Mouse (Mus musculus): ENCODE data around the gene Metap1. TPM values are rescaled to one million over a fixed set of nuclear protein-coding genes. Genes with fewer than 3 reads are reported as not detected.
A peak's percentile ranks its signal among the peaks of the same experiment; 100 is the strongest.

Gene Metap1
- polyA plus RNA-seq, 1 experiment from 2014 or later: 48.0 TPM

DNA sequence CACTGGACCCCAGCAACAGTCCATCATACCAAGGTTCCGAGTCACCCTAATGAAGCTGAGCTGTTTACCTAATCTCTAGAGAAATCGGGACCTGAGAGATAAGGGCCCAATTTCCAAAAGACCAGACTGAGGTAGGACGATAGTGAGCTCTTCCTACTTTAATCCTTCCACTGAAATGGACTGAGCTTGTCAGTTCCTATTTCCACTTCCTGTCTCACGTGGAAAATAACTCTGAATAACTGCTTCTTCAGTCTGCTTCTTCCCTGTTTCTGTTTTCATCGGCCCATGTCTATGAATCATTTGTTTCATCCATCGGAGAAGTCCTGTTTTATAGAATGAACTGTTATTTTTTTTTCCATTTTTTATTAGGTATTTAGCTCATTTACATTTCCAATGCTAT is 29.9 kb upstream of the Metap1 start:
- no peak overlapping the region for H3K4me3 ChIP-seq
- H3K4me1 ChIP-seq: peaks cover 22% of the 10 kb centered on the region
- 86% methylated on average over 6 of the region's 6 CpGs for WGBS
- no peak for DNase-seq (ENCODE audit: low spot score)
- no peaks in the 10 kb centered on the region for H3K9me3 ChIP-seq (replicated peaks)
- H3K36me3 ChIP-seq: no peaks in the 10 kb centered on the region
- no peak overlapping the region for H3K27ac ChIP-seq (replicated peaks)
- H3K27me3 ChIP-seq (ENCODE audit: low read depth, poor library complexity, severe bottlenecking): no peaks in the 10 kb centered on the region

DNA sequence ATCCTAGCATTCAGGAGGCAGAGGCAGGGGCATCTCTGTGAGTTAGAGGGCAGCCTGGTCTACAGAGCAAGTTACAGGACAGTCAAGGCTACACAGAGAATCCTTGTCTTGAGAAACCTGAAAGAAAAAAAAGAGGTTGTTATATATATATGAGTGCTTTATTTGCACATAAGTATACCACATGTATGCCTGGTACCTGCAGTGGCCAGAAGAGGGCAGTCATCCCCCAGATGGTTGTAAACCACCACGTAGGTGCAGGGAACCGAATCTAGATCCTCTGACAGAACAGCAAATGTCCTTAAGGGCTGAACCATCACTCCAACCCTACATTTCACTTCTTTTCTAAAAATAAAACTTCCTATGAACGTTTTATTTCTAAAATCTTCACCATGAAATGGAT is 28.6 kb upstream of the Metap1 start:
- Histone ChIP-seq H3K27ac (replicated peaks) (no peak overlapping the region), H3K4me3 (no peak overlapping the region), H3K9me3 (replicated peaks) (no peaks in the 10 kb centered on the region), H3K27me3 (ENCODE audit: low read depth, poor library complexity, severe bottlenecking) (no peaks in the 10 kb centered on the region), H3K4me1 (peaks cover 36% of the 10 kb centered on the region), H3K36me3 (no peaks in the 10 kb centered on the region)
- 64% methylated on average over 3 of the region's 3 CpGs for WGBS
- no peak for DNase-seq (ENCODE audit: low spot score)

- Histone ChIP-seq H3K36me3 (no peaks in the 10 kb centered on the region), H3K9me3 (replicated peaks) (no peaks in the 10 kb centered on the region), H3K4me1 (peaks cover 43% of the 10 kb centered on the region), H3K4me3 (peak overlapping the region; percentile 16; the same call in 1 of the 2 replicates), H3K27ac (replicated peaks) (peak overlapping the region; percentile 84), H3K27me3 (ENCODE audit: low read depth, poor library complexity, severe bottlenecking) (no peaks in the 10 kb centered on the region)
- DNase-seq (ENCODE audit: low spot score): peak; percentile 70
- WGBS: 25% methylated on average over 10 of the region's 10 CpGs
These were observed 26.5 kb upstream of the Metap1 start for GRCm38 (mm10) chr3:138515656-138516370.

DNA sequence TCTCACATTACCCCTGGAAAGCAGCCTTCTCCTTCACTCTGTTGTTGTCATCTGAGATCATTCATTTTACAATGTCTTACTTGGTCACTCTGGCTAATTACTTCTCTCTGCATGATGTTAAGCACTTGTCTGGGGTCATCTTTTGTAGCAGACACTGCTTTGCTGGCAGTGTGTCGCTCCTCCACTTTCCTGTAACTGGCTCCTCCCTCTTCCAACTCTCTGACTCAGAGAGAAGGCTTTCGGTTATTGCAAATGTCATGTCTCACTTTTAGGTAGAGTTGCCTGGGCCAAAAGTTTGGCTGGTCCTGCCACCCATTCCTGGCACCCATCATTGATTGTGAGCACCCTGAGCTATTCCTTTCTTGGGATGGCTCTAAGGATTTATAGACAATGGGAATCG is 25.4 kb upstream of the Metap1 start:
- no peaks in the 10 kb centered on the region for H3K9me3 ChIP-seq (replicated peaks)
- H3K27me3 ChIP-seq (ENCODE audit: low read depth, poor library complexity, severe bottlenecking): no peaks in the 10 kb centered on the region
- H3K27ac ChIP-seq (replicated peaks): peak overlapping the region; percentile 84
- H3K4me1 ChIP-seq: peaks cover 43% of the 10 kb centered on the region
- 56% methylated on average over 3 of the region's 3 CpGs for WGBS
- H3K36me3 ChIP-seq: no peaks in the 10 kb centered on the region
- 0 out of 2 replicates have a peak overlapping the region, but pooled peaks have one; percentile 16 for H3K4me3 ChIP-seq
- no peak for DNase-seq (ENCODE audit: low spot score)

- Histone ChIP-seq H3K27ac (replicated peaks) (peak overlapping the region; percentile 49), H3K27me3 (ENCODE audit: low read depth, poor library complexity, severe bottlenecking) (no peaks in the 10 kb centered on the region), H3K9me3 (replicated peaks) (no peaks in the 10 kb centered on the region), H3K4me1 (peaks cover 43% of the 10 kb centered on the region), H3K4me3 (peak overlapping the region; percentile 30), H3K36me3 (no peaks in the 10 kb centered on the region)
- 45% methylated on average over 12 of the region's 12 CpGs for WGBS
- peak; percentile 45 for DNase-seq (ENCODE audit: low spot score)
These were observed 23.9 kb upstream of the Metap1 start for GRCm38 (mm10) chr3:138513243-138513642.

GRCm38 (mm10) chr3:138510471-138510870 is 21.2 kb upstream of the Metap1 start:
- Histone ChIP-seq H3K27me3 (ENCODE audit: low read depth, poor library complexity, severe bottlenecking) (no peaks in the 10 kb centered on the region), H3K36me3 (no peaks in the 10 kb centered on the region), H3K4me1 (peaks cover 44% of the 10 kb centered on the region), H3K27ac (replicated peaks) (no peak overlapping the region), H3K4me3 (no peak overlapping the region), H3K9me3 (replicated peaks) (no peaks in the 10 kb centered on the region)
- DNase-seq (ENCODE audit: low spot score): no peak
- WGBS: 81% methylated on average over 5 of the region's 5 CpGs

DNA sequence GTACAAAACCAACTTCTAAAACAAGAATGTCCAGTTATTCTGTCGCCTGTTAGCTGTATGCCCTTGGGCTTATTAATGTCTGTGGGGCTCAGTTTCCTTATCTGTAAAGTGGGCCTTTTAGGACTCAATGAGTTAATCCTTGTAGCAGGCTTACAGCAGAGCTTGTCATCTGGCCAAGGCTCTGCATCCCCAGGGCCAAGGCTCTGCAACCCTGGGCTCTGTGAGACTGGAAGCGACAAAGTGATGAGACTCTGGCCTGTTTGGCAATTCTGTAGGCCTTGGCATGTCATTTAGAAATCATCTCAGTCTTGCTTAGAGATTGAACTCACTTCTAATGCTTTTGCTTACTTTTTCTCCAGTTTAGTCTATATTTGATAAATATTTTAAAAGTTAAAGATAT is 20.3 kb upstream of the Metap1 start:
- WGBS: 92% methylated on average over 2 of the region's 2 CpGs
- Histone ChIP-seq H3K36me3 (no peaks in the 10 kb centered on the region), H3K4me1 (peaks cover 42% of the 10 kb centered on the region), H3K27ac (replicated peaks) (no peak overlapping the region), H3K27me3 (ENCODE audit: low read depth, poor library complexity, severe bottlenecking) (no peaks in the 10 kb centered on the region), H3K9me3 (replicated peaks) (no peaks in the 10 kb centered on the region), H3K4me3 (no peak overlapping the region)
- no peak for DNase-seq (ENCODE audit: low spot score)

DNA sequence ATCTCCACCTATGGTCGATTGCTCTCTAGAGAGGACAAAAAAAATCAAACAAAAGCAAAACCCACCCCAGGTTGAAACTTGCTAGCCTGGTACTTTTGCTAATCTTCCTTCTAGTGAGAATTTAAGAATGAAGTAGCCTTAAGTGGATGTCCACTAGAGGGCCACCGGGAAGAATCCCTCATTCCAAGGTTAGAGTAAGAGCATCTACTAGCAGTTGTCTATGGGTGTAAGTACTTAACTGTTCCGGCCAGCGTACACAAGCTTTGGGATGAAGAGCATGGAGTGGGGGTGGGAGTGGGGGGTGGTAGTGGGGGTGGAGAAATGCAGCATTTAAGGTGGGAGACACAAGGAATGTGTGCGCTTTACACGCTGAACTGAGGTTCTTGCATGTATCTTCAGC is 17.4 kb upstream of the Metap1 start:
- Histone ChIP-seq H3K27ac (replicated peaks) (no peak overlapping the region), H3K27me3 (ENCODE audit: low read depth, poor library complexity, severe bottlenecking) (no peaks in the 10 kb centered on the region), H3K4me3 (no peak overlapping the region), H3K4me1 (peaks cover 24% of the 10 kb centered on the region), H3K36me3 (no peaks in the 10 kb centered on the region), H3K9me3 (replicated peaks) (no peaks in the 10 kb centered on the region)
- no peak for DNase-seq (ENCODE audit: low spot score)
- 63% methylated on average over 6 of the region's 6 CpGs for WGBS

DNA sequence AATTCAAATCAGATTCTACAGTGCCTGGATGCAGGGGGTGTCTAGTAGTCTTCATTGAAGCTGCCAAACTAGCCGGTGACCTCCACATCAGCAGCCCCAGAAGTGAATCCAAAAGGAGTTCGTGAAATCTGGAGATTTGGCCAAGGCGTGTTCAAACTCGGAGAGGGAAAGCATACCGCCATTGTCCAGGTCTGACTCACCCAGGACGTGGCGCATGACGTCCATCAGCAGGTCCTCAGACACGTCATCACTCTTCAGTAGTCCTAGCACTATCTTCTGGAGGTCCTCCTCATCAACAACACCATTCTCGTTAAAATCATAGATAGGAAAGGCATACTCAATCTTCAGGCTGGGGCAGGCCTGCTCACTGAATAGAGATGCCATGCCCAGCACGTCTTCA is 14.4 kb upstream of the Metap1 start:
- Histone ChIP-seq H3K27ac (replicated peaks) (no peak overlapping the region), H3K4me3 (no peak overlapping the region), H3K36me3 (no peaks in the 10 kb centered on the region), H3K4me1 (peaks cover 53% of the 10 kb centered on the region), H3K9me3 (replicated peaks) (no peaks in the 10 kb centered on the region), H3K27me3 (ENCODE audit: low read depth, poor library complexity, severe bottlenecking) (no peaks in the 10 kb centered on the region)
- DNase-seq (ENCODE audit: low spot score): no peak
- WGBS: 91% methylated on average over 11 of the region's 11 CpGs

GRCm38 (mm10) chr3:138499854-138500740 is 10.8 kb upstream of the Metap1 start:
- Histone ChIP-seq H3K4me1 (peaks cover 40% of the 10 kb centered on the region), H3K36me3 (no peaks in the 10 kb centered on the region), H3K27ac (replicated peaks) (peak overlapping the region; percentile 81), H3K27me3 (ENCODE audit: low read depth, poor library complexity, severe bottlenecking) (no peaks in the 10 kb centered on the region), H3K9me3 (replicated peaks) (no peaks in the 10 kb centered on the region), H3K4me3 (peak overlapping the region; percentile 14; the same call in 1 of the 2 replicates)
- DNase-seq (ENCODE audit: low spot score): peak; percentile 71
- 33% methylated on average over 15 of the region's 15 CpGs for WGBS

GRCm38 (mm10) chr3:138498731-138499130 is 9.4 kb upstream of the Metap1 start:
- Histone ChIP-seq H3K36me3 (no peaks in the 10 kb centered on the region), H3K4me1 (peaks cover 38% of the 10 kb centered on the region), H3K27me3 (ENCODE audit: low read depth, poor library complexity, severe bottlenecking) (no peaks in the 10 kb centered on the region), H3K9me3 (replicated peaks) (no peaks in the 10 kb centered on the region), H3K27ac (replicated peaks) (0 out of 2 replicates have a peak overlapping the region, but pooled peaks have one; percentile 42), H3K4me3 (no peak overlapping the region)
- no peak for DNase-seq (ENCODE audit: low spot score)
- 68% methylated on average over 4 of the region's 4 CpGs for WGBS

DNA sequence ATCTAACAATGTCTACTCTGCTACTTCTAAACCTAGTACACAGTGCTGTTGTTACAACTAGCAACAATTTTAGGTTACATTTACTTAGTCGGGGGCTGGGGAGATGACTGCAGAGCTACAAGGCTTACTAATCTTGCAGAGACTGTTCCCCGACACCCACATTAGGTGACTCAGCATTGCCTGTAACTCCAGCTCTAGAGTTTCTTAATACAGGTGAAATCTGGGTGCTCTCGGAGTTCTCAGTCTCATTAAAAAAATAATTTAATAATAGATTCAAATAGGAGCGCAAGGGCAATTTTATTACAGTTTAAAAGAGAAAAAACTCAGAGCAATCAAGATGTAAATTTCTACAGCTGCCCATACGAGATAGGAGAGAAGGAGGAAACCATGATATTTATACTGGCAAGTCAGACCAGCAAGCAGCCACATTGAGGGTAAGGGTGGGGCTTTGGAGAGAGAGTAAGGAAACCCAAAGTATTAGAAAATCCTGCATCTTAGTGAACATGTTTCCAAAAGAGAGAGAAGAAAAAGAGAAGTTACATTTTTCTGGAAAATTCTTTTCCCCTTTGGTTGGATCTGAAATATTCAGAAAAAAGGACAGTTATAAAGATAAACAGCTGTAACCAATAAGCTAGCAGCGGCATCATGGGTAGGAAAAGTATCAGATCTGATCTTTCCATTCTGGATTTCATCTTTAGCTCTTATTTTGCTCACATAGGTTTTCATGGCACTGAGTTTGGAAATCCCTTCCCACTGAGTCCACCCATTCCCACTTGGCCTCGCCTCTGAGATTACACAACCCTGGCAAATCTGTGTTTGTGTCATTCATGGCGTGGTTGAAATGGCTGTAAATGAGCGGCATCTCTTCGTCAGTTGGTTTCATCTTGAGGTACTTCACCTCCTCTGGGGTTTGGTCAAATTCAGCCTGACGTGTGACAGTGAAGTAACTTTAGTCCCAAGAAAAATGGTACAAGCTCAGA is 6.1 kb upstream of the Metap1 start:
- Histone ChIP-seq H3K27ac (replicated peaks) (no peak overlapping the region), H3K36me3 (no peaks in the 10 kb centered on the region), H3K27me3 (ENCODE audit: low read depth, poor library complexity, severe bottlenecking) (no peaks in the 10 kb centered on the region), H3K4me1 (peaks cover 19% of the 10 kb centered on the region), H3K9me3 (replicated peaks) (no peaks in the 10 kb centered on the region), H3K4me3 (no peak overlapping the region)
- no peak for DNase-seq (ENCODE audit: low spot score)
- WGBS: 86% methylated on average over 11 of the region's 11 CpGs
